Mouse (Mus musculus): ENCODE data around the gene Gm6793.

Gm6793 gene

DNA sequence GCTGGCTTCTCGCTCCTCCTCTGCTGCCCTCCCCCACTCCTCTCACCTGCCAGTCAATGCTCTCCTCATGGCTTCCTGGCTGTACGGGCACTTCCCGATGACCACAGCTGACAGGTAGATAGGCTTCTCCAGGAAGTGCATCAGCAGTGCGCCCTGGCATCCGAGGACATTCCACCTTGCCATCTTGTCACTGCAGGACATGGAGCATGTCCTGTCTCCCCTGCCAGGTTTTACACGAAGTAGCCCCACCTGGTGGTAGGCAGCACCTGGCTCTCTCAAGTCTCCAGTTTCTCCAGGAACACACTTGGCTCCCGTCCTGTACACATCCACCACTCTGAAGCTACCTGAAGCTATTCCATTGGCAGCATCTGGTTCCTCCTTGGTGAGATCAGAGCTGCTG, 32.7 kb downstream of the Gm6793 start:
- no peak for DNase-seq (ENCODE audit: low spot score)

DNA sequence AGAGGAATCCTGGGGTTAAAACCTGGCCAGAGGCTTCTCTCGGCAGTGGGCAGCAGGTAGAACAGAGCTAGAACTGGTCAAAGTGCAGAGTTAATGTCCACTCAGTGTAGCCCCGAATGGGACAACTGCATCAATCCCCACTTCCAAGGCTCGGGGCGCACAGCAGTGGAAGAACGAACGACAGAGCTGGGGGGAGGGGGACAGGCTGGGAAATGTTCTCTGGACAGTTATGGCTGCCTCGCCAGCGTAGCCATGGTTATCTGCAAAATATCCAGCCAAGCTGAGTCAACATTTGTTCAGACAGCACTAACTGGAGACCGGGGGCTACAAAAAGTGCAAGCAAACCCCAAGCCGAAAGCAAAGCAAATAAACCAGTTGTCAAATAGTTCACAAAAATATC, 36.7 kb downstream of the Gm6793 start:
- no peak for DNase-seq (ENCODE audit: low spot score)

DNA sequence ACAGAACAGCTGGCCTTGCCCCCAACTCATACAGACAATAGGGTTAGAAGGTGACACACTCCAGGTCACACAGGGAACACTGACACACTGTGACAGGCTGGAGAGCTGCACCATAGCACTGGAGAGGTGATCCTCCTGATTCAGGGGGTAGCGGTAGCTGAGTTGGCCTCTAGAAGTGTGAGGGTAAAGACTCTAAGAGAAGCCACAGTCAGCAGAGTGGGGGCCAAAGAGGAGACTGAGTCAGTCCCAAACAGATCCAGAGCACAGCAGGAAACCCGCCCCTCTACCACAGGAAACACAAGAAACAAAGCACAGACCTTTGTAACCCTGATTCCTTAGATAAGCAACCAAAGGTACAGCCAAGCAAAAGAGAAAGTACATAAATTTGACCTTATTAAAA, 38.5 kb downstream of the Gm6793 start:
- DNase-seq (ENCODE audit: low spot score) = no peak

DNA sequence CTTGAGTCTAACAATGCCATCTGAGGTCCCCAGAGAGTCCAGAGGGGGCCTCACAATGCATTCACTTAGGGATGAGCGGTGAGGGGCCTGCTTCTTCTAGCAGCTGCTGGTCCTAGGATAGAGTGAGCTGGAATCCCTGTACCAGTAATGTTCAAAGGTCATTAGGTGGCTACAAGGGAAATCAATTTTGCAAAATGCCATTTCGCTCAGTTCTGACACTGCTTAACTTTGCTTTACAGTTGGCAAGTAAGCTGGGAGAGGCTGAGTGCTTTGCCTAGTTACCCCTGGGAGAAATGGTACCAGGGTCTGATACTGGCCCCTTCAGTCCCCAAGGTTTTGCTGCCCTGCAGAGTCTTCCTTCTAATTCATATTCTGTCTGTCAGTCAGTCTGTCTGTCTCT, 39.1 kb downstream of the Gm6793 start:
- no peak for DNase-seq (ENCODE audit: low spot score)

DNA sequence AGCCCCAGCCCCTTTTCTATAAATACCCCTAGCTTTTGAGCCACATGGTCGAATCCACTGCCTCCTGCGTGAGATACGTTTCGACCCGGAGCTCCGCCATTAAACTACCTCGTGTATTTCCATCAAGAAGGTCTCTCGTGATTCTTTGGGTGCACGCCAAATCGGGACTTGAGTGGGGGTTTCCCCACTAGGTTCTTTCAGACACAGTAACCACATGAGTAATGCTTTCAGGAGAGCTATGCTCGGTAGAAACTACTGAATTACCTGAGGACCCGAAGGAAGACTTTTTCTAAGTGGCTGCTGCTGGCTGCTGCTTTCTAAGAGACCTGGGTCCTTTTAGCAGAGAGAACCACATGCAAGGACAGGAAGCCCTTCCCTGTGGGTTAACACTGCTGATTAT, 40.7 kb downstream of the Gm6793 start:
- DNase-seq (ENCODE audit: low spot score) = no peak

DNA sequence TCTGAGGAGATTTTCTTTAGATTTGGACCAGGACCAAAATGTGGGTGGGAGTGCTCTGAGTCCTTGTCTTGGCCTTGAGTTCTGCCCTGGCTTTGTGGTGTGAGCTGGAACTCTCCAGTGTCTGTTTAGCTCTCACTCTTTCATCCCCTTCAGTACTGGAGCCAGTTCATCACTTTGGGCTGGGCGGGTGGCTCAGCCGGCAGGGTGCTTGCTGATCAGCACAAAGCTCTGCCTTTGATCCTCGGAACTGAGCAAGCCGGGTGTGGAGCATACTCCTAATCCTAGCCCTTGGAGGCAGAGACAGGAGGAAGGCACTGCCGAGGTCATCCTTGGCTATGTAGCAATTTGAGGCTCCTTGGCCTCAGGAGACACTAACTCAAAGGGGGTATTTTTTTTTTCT, 45.8 kb downstream of the Gm6793 start:
- no peak for DNase-seq (ENCODE audit: low spot score)

DNA sequence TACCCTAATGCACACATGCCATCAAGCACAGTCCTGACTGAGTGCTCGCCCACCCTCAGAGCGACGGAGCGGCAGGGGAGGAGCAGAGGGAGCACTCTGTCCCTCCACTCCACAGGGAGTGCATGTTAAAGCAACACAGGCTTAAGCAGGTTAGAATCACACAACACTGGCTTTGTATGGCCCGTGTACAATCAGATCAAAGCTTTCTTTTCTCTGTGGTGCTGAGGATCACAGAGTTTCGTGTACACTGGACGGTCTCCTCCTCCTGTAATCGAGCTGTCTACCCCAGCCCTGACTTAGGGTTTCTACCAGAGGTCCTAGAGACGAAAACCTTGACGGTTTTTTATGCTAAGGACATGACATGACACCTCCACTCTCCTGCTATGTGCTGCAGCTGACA, 46.3 kb downstream of the Gm6793 start:
- DNase-seq (ENCODE audit: low spot score) = no peak

DNA sequence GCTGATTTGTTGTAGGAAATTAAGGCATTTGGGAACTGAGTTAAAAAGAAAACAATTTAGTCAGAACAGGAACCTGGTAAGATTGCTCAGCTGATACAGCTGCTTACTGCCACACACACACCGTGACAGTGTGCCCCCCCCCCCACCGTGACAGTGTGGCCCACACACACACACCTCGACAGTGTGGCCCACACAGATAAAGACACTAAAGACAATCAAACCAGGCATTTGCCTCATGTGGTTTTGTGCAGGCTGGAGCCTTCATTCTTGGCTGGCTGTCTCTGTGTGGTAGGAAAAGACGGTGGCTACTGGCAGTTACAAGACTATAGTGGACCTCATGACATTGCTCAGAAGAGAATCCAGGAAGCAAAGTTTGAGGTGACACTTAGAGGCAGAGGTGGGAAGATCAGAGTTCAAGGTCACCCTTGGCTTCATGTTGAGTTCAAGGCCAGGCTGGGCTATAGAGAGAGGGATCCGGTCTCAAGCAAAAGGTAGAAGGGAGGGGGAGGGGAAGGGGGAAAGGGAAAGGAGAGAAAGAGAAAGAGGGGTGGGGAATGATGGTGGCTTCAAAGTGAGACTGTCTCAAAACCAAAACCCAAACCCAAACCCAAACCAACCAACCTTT, 47.5 kb downstream of the Gm6793 start:
- no peak for DNase-seq (ENCODE audit: low spot score)

DNA sequence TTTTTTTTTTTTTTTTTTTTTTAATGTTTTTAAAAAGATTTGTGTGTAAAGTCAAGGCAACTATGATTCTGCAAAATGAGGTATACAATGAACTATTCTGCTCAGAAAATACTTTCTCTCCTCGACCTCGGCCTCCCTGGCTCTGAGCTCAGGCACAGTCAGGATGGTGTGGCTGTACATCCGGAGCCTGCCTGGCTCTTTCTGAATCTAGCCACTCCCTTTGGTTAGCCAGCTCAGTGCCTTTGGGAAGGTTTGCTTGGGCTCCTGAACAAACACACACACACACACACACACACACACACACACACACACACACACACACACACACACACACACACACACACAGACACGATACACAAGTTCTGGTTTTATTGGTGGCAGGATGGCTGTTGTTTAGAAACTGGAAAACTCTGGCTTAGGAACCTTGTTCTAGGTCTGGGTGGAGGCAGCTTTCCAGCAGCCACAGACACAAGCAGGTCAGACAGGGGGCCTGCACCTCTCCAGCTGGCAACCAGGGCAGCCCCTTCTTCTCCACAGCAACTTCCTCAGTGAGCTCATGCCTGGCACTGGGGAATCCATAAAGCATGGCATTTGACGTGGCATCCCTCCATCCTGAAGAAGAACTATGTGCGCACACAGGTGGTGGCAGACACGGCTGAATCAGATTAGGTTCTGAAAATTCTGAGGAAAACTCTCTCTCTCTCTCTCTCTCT, 49.8 kb downstream of the Gm6793 start:
- no peak for DNase-seq (ENCODE audit: low spot score)

DNA sequence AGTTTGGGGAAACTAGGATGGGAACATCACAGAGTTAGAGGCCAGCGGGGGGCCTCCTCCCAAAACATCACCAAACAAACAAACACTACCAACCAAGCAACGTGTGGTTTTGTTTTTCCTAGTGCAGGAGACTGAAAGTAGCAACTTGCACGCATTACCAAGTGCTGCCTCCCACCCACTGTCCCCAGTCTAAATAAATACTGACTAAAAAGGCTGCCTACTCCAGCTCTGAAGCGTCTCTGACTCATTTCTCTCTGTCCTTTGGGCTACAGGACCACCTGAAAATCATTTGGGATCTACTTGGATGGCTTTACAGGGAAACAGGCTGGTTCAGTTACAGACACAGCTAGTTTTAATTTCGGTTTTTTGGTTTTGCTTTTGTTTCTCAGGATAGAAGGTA, 50.5 kb downstream of the Gm6793 start:
- DNase-seq (ENCODE audit: low spot score) = no peak

DNA sequence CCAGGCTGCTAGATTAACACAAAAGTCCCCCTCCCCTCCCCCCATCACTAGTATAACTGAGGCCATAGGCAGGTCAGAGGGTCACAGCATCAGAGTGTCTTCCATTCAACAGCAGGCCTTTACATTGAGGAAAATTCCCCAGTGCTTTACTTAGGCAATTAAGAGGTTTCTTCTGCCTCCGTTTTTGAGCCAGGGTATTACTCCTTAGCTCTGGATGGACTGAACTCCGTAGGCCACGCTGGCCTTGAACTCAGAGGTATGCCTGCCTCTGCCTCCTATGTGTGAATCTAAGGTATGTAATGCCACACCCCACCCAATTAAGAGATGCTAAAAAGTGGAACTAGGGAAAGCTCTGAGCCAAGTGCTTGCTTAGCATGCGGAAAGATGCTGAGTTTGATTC, 51.3 kb downstream of the Gm6793 start:
- DNase-seq (ENCODE audit: low spot score) = no peak

Measured in urinary bladder, postnatal 25 days (tissue).